Mouse (Mus musculus) ES-E14 (cell line): Measurements from ENCODE around the gene Msi2.

ENCODE experiments used
- CHD2 ChIP-seq: IDR thresholded peaks from 2 replicates; pipeline ENCODE4 v1.6.1; 2014; ENCODE audit warnings: mild to moderate bottlenecking, low read depth, low read length, inconsistent platforms
- HCFC1 ChIP-seq: IDR thresholded peaks from 2 replicates; pipeline ENCODE4 v1.6.1; 2012; ENCODE audit warnings: low read length, inconsistent platforms, borderline replicate concordance; ENCODE audit not compliant: insufficient read depth
- ZC3H11A ChIP-seq: IDR thresholded peaks from 2 replicates; pipeline ENCODE4 v1.6.1; 2012; ENCODE audit warnings: low read depth, mild to moderate bottlenecking, inconsistent platforms, low read length, borderline replicate concordance
- ZNF384 ChIP-seq: IDR thresholded peaks from 2 replicates; pipeline ENCODE4 v1.6.1; 2012; ENCODE audit warnings: low read depth, low read length, inconsistent platforms

DNA sequence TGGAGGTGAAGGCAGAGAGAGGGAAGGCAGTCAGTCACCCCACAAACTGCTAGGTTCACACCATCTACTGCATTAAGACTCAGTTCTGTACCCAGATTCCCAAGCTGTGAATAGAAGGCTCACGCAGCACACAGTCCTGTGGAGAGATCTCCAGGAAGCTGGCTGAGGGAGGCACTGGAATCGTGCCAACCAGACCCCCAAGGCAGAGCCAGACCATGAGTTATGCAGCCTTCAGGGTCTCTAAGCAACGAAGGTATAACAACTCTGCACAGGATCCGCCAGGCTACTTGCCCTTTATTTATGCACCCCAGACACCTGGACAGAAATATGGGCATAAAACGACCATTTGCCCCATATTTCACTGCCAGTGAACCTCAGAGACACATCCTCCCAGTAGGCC, 69.9 kb downstream of the Msi2 start:
- no peak for TF ChIP-seq ZC3H11A
- no peak for TF ChIP-seq CHD2
- TF ChIP-seq HCFC1: no peak
- TF ChIP-seq ZNF384: no peak
